Mouse (Mus musculus): ENCODE measurements around the gene N4bp3.
"Not testable (repeated sequence)": the region's sequence is repeated elsewhere in the genome, so short reads cannot be mapped to it uniquely, and the experiment has no call there.

Gene N4bp3

GRCm38 (mm10) chr11:51650691-51651515, at the start of gene N4bp3, which contains the start of gene D930048N14Rik:
Gene N4bp3 (minus strand): TSS chr11:51650842.
Gene D930048N14Rik (plus strand): TSS chr11:51650954.
- DNase-seq (ENCODE audit: low spot score in 2 of 2): peak; percentile 42 to 73

GRCm38 (mm10) chr11:51694984-51695383, 44.3 kb upstream of the N4bp3 start:
- no peak for DNase-seq (ENCODE audit: low spot score in 2 of 2)

- DNase-seq (ENCODE audit: low spot score in 2 of 2): not testable (repeated sequence)
Measured at GRCm38 (mm10) chr11:51690597-51690996, 40.0 kb upstream of the N4bp3 start.

GRCm38 (mm10) chr11:51689343-51689742, 38.7 kb upstream of the N4bp3 start:
- DNase-seq (ENCODE audit: low spot score in 2 of 2): no peak

- peak; percentile 98 to 100 for DNase-seq (ENCODE audit: low spot score in 2 of 2)
Measured at GRCm38 (mm10) chr11:51688330-51689328, 38.0 kb upstream of the N4bp3 start, which contains the start of gene 0610009B22Rik. Gene 0610009B22Rik (minus strand): TSS chr11:51688874.

GRCm38 (mm10) chr11:51681976-51682374, 31.3 kb upstream of the N4bp3 start:
- no peak for DNase-seq (ENCODE audit: low spot score in 2 of 2)

- peak; percentile 76 to 93 for DNase-seq (ENCODE audit: low spot score in 2 of 2)
Measured at GRCm38 (mm10) chr11:51681324-51681975, 30.8 kb upstream of the N4bp3 start.

GRCm38 (mm10) chr11:51679466-51679865, 28.8 kb upstream of the N4bp3 start:
- DNase-seq (ENCODE audit: low spot score in 2 of 2): no peak

- DNase-seq (ENCODE audit: low spot score in 2 of 2): peak in 1 of 2 experiments; percentile 30
Measured at GRCm38 (mm10) chr11:51677737-51678418, 27.2 kb upstream of the N4bp3 start.

GRCm38 (mm10) chr11:51675386-51675785, 24.7 kb upstream of the N4bp3 start:
- no peak for DNase-seq (ENCODE audit: low spot score in 2 of 2)

- DNase-seq (ENCODE audit: low spot score in 2 of 2): no peak
Measured at GRCm38 (mm10) chr11:51673291-51673690, 22.6 kb upstream of the N4bp3 start.

GRCm38 (mm10) chr11:51671376-51671775, 20.7 kb upstream of the N4bp3 start:
- DNase-seq (ENCODE audit: low spot score in 2 of 2): no peak

GRCm38 (mm10) chr11:51670846-51671245, 20.2 kb upstream of the N4bp3 start:
- DNase-seq (ENCODE audit: low spot score in 2 of 2): no peak

GRCm38 (mm10) chr11:51664747-51665146, 14.1 kb upstream of the N4bp3 start:
- DNase-seq (ENCODE audit: low spot score in 2 of 2): not testable (repeated sequence)

- DNase-seq (ENCODE audit: low spot score in 2 of 2): no peak
Measured at GRCm38 (mm10) chr11:51662632-51663031, 12.0 kb upstream of the N4bp3 start.

GRCm38 (mm10) chr11:51661867-51662365, 11.3 kb upstream of the N4bp3 start:
- DNase-seq (ENCODE audit: low spot score in 2 of 2): no peak

- DNase-seq (ENCODE audit: low spot score in 2 of 2): peak in 1 of 2 experiments; percentile 55
Measured at GRCm38 (mm10) chr11:51658705-51659104, 8.1 kb upstream of the N4bp3 start.

- no peak for DNase-seq (ENCODE audit: low spot score in 2 of 2)
Measured at GRCm38 (mm10) chr11:51658291-51658690, 7.6 kb upstream of the N4bp3 start.

- no peak for DNase-seq (ENCODE audit: low spot score in 2 of 2)
Measured at GRCm38 (mm10) chr11:51656798-51657521, 6.3 kb upstream of the N4bp3 start.

GRCm38 (mm10) chr11:51654891-51655290, 4.2 kb upstream of the N4bp3 start:
- no peak for DNase-seq (ENCODE audit: low spot score in 2 of 2)
